7 mouse cellular contexts compared by ENCODE assay signal in genomic region chr8:93569311-93570185, GRCm38 (mm10). TPM values are rescaled to one million over a fixed set of nuclear protein-coding genes. Genes with fewer than 3 reads are reported as not detected.
DNase-seq lines count a peak whose midpoint lies in the region; ATAC-seq and TF ChIP-seq lines count a peak whose summit lies in the region.

No protein-coding gene starts in this region.

- no peak overlapping the region for H3K9ac ChIP-seq in hindbrain, embryonic 16.5 days (ENCODE audit: low read depth, low read length)
- no peak overlapping the region for H3K9ac ChIP-seq in lung, postnatal 0 days (replicated peaks; ENCODE audit: low read depth)

- H3K4me2 ChIP-seq in hindbrain, embryonic 16.5 days (ENCODE audit: low read length): peak overlapping the region; percentile 41
- no peak overlapping the region for H3K4me2 ChIP-seq in lung, postnatal 0 days (replicated peaks; ENCODE audit: low read depth, low read length)

- H3K27me3 ChIP-seq in hindbrain, embryonic 16.5 days (replicated peaks; ENCODE audit: control insufficient read depth, insufficient read depth, low read length): no peaks in the 10 kb centered on the region
- no peaks in the 10 kb centered on the region for H3K27me3 ChIP-seq in lung, postnatal 0 days (replicated peaks; ENCODE audit: insufficient read depth, low read length)

- TF ChIP-seq CTCF in lung, postnatal 0 days (IDR thresholded peaks at IDR 0.05): no peak

- peak; percentile 90 for ATAC-seq in hindbrain, embryonic 16.5 days
- peak; percentile 76 for ATAC-seq in lung, postnatal 0 days

- peaks cover 40% of the 10 kb centered on the region for H3K4me1 ChIP-seq in hindbrain, embryonic 16.5 days (ENCODE audit: control insufficient read depth, insufficient read depth, low read depth, low read length)
- peaks cover 2% of the 10 kb centered on the region; the same call in 1 of the 2 replicates for H3K4me1 ChIP-seq in lung, postnatal 0 days (ENCODE audit: insufficient read depth, low read depth, low read length)

- H3K4me3 ChIP-seq in hindbrain, embryonic 16.5 days (ENCODE audit: low read length): no peak overlapping the region
- no peak overlapping the region for H3K4me3 ChIP-seq in lung, postnatal 0 days (ENCODE audit: low read depth, low read length)

- no peaks in the 10 kb centered on the region for H3K9me3 ChIP-seq in hindbrain, embryonic 16.5 days (ENCODE audit: control insufficient read depth, low read length)
- H3K9me3 ChIP-seq in lung, postnatal 0 days (ENCODE audit: low read length): no peaks in the 10 kb centered on the region

- WGBS in hindbrain, embryonic 16.5 days: 19% methylated on average over 13 of the region's 13 CpGs
- 34% methylated on average over 13 of the region's 13 CpGs for WGBS in lung, postnatal 0 days

- peak overlapping the region; percentile 83 for H3K27ac ChIP-seq in hindbrain, embryonic 16.5 days (ENCODE audit: low read depth, low read length)
- H3K27ac ChIP-seq in lung, postnatal 0 days (ENCODE audit: low read length): peak overlapping the region; percentile 66

- H3K36me3 ChIP-seq in hindbrain, embryonic 16.5 days (ENCODE audit: control insufficient read depth, insufficient read depth, low read length): no peaks in the 10 kb centered on the region
- H3K36me3 ChIP-seq in lung, postnatal 0 days (ENCODE audit: insufficient read depth, low read length): no peaks in the 10 kb centered on the region

- intact Hi-C loops in gastrocnemius, postnatal 14 days (cut with DNase I; ENCODE audit: low total_unique reads): no loop called here

- TF ChIP-seq EP300 in lung, postnatal 0 days (IDR thresholded peaks at IDR 0.05): no peak

- peak; percentile 99 for DNase-seq in brain, adult 2 months (ENCODE audit: low read depth, low spot score)
- DNase-seq in cerebellum, postnatal 14 days: peak; percentile 89 to 96
- peak; percentile 45 for DNase-seq in gastrocnemius, postnatal 14 days
- peak; percentile 74 for DNase-seq in lung, postnatal 0 days (ENCODE audit: low spot score)
- peak; percentile 91 to 96 for DNase-seq in right cerebral cortex, postnatal 10 days (ENCODE audit: low spot score in 2 of 2)
- DNase-seq in urinary bladder, adult 18-20 months (ENCODE audit: low spot score in 2 of 2): no peak

RNA-seq across cellular contexts. Expression of gene Ces5a, which starts 33.9 kb away (rescaled TPM):
- 1 to 10 TPM in 1 of 2 experiments, under 1 TPM in 1; 0.24 to 1.4 TPM for total RNA-seq in gastrocnemius, postnatal 14 days (2021)
- polyA plus RNA-seq in hindbrain, embryonic 16.5 days (2015; fragmentation: Nextera tagmentation; extraction: Ambion mirVana): 0.20 and 0.78 TPM in 2 replicates
- 0.17 TPM in 1 of 2 replicates, not detected in the other for polyA plus RNA-seq in lung, postnatal 0 days (2015; fragmentation: Nextera tagmentation; extraction: Ambion mirVana)

Comparison
In these comparisons a context has a peak if more than half of its experiments do, and no peak if none do; other contexts are left out.
1. DNase-seq: peak in brain, adult 2 months (single experiment), cerebellum, postnatal 14 days (2 of 2), gastrocnemius, postnatal 14 days (single experiment), lung, postnatal 0 days (single experiment) and right cerebral cortex, postnatal 10 days (2 of 2); none in urinary bladder, adult 18-20 months (0 of 2).